Mouse (Mus musculus): ENCODE data around the gene Ptprj.

The Ptprj gene

DNA sequence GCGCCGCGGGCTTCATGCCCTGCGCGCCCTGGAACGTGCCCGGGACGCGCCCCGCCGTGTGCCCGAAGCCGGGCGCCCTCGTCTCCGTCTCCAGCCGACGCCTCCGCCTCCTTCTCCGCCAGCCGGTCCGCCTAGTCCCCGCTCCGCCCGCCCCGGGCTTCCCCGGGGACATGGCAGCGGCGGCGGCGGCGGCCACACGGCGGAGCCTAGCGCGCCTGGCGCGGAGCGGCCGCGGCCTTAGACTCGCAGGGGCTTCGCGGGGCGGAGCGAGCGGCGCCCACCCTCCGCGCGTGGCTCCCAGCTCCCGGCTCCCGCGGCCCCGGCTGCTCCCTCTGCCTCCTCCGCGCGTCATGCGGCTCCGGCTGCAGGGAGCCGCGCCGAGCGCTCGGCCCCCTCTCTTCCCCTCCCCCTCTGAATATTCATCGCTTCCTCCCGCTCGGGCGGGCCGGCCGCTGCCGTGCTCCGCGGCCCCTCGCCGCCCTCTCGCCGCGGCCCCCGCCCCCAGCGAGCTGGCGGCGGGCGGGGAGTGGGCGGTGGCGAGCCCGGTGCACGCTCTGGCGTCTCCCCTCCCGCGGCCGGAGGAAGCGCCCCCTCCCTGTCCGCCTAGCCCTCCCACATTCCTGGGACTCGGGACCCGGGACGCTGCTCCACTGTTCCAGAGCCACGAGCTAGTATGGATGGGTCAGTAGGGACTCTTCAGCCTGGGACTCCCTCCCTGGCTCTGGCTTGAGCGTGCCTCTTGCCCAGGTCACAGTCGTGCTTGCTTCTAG is at the start of gene Ptprj:
Ptprj (minus strand) TSS at position 412 of the 770 bp plus-strand sequence.
- under 1% methylated on average over 92 of the region's 100 CpGs for WGBS

DNA sequence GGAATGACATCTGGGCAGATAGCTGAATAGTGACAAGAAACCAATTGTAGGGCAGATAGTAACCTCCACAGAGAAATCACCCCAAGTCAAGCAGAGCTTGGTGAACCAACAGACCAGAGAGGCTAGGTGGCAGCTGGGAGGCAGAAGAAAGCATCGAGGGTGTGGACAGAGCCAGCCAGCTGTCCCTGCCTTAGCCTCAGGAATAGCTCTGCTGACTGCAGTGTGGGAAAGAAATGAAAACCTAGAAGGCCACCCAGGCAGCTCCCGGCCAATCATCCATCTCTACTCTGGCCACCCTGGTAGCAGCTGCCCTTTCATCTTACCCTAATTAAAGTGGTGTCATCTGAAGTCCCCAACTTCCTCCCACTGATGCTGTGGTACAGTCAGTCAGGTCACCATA is 49.1 kb upstream of the Ptprj start:
- 73% methylated on average over 2 of the region's 2 CpGs for WGBS

DNA sequence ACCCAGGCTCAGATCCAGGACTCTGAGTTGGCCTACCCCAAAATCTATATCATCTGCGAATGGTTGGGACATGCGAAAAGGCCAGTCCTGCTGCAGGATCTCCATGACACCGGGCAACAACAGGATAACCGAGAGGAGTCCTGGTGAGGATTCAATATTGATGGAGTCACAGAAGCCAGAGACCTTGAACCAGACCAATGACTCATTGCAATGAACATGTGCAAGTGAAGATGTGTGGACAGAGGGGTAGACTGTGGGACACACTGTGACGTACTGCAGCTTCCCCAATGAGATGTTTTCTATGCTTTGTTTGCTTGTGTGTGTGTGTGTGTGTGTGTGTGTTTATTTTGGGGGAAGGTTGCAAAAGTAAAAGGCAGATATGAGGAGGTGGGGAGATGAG is 47.8 kb upstream of the Ptprj start:
- 95% methylated on average over 5 of the region's 5 CpGs for WGBS

- 7% methylated on average over 6 of the region's 6 CpGs for WGBS
These were observed 44.5 kb upstream of the Ptprj start for GRCm38 (mm10) chr2:90624920-90625319.

DNA sequence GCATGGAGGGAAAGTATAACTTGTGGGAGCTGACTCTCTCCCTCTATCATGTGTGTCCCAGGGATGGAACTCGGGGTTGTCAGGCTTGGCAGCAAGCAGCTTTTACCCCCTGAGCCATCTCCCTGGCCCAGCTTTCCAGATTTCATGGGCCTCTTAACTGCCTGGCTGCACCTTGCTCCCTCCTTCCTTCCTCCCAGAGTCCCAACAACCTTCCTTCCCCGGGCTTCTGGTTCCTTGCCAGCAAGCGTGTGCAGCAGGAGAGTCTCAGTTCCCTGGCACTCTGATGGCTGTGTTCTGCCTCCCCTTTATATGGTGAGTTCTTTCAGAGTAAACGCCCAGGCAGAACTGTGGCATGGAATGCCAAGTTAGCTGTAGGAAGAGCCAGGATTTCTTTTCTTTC is 43.9 kb upstream of the Ptprj start:
- 19% methylated on average over 4 of the region's 4 CpGs for WGBS

DNA sequence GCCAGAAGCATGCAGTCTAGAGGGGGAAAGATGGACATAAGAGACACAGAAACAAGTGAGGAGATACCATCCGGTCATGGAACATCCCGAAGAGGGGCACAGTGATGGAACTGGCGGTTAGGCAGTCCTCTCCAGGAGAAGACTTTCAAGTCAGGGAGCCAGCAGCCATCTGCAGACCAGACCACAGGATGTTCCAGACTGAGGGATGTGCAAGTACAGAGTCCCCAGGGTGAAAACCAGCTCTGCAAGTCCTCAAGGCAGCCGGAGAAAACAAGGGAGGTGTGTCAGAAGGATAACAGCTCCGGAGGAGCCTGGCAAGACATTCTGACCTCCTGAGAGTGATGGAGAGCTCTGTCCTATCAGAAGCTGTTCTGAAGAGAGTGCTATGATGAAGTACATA is 40.4 kb upstream of the Ptprj start:
- WGBS, result 87% methylated on average over 5 of the region's 5 CpGs

DNA sequence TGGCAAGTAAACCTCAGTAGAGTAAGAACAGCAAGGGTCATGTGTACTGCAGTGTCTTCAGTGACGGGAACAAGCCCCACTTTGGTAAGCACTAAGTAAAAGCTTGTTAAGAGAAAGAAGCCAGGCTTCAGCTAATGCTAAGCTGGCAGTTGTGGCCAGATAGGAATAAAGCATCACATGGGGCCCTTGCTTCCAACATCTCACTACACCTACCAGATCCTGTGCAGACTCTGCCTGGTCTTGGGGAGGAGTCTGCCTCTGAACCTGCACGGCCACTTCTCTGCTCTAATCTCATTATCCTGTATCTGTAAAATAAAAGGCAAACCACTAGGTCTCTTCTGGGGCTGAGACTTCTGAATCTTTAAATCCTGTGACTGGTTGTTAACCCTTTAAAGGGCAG is 39.2 kb upstream of the Ptprj start:
- WGBS, result 75% methylated on average over 2 of the region's 2 CpGs

GRCm38 (mm10) chr2:90614651-90615171 is 34.3 kb upstream of the Ptprj start:
- 44% methylated on average over 14 of the region's 14 CpGs for WGBS

GRCm38 (mm10) chr2:90613591-90613990 is 33.1 kb upstream of the Ptprj start:
- 63% methylated on average over 3 of the region's 3 CpGs for whole genome bisulfite sequencing

- WGBS, result 74% methylated on average over 2 of the region's 2 CpGs
These were observed 32.6 kb upstream of the Ptprj start for GRCm38 (mm10) chr2:90613006-90613405.

GRCm38 (mm10) chr2:90611959-90612571 is 31.6 kb upstream of the Ptprj start:
- WGBS, result 80% methylated on average over 10 of the region's 10 CpGs

DNA sequence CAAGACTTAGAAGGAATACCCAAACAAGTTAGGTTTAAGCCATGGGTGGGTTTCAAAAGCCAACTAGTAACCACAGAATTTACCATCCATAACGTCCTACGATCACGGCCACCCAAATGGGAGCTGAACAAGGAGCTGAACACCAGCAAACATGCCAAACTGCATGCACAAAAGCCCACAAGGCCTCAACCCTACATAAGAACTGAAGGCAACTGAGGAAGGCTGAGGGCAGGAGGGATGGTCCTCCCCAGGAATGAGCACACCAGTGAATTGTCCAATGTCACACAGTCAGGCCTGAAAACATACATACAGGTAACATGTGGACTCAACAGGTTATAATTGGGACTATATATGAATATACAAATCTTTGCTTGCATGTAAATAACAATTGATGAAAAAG is 20.6 kb upstream of the Ptprj start:
- 97% methylated on average over 3 of the region's 3 CpGs for WGBS

DNA sequence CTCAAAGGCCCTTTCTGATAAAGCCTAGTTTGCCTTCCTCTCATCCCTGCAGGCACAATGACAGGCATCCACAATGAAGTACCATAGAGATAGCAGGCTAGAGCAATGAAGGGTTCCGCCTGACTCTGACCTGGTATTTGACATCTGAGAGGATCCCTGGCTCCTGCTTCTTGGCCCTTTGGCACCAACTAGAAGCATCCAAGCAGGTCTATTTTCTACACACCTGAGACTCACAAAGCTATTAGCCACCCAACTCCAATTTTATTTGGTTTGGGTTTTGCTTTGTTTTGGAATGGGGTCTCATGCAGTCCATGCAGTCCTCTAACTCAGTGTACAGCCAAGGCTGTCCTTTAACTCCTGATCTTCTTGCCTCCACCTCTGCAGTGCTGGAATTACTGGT is 7.7 kb upstream of the Ptprj start:
- 100% methylated on average over 1 of the region's 1 CpGs for WGBS

GRCm38 (mm10) chr2:90584506-90584905 is 4.1 kb upstream of the Ptprj start:
- WGBS, result 71% methylated on average over 4 of the region's 4 CpGs

- 48% methylated on average over 5 of the region's 5 CpGs for WGBS
These were observed 3.2 kb upstream of the Ptprj start for GRCm38 (mm10) chr2:90583628-90584131.

GRCm38 (mm10) chr2:90582814-90583213 is 2.4 kb upstream of the Ptprj start:
- 60% methylated on average over 2 of the region's 2 CpGs for WGBS

GRCm38 (mm10) chr2:90582311-90582710 is 1.9 kb upstream of the Ptprj start:
- 85% methylated on average over 4 of the region's 4 CpGs for WGBS

DNA sequence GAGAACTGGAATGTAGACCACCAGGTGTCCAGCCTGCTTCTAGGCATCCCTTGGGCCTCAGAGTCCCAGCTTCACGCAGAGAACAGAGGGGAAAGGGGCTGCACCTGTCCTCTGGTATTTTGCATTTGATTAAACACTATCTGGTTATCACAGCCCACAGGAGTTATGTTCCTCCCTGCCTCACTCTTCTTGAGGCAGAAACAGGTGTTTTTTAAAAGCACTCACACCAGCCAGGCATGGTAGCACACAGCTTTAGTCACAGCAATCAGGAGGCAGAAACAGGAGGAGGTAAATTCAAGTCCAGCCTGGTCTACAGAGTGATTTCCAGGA is 1.3 kb upstream of the Ptprj start:
- WGBS, result 94% methylated on average over 1 of the region's 1 CpGs

GRCm38 (mm10) chr2:90581006-90581795 is 754 bp upstream of the Ptprj start:
- WGBS, result 26% methylated on average over 11 of the region's 11 CpGs

GRCm38 (mm10) chr2:90579728-90580235 is 665 bp downstream of the Ptprj start:
- WGBS, result under 1% methylated on average over 44 of the region's 44 CpGs

DNA sequence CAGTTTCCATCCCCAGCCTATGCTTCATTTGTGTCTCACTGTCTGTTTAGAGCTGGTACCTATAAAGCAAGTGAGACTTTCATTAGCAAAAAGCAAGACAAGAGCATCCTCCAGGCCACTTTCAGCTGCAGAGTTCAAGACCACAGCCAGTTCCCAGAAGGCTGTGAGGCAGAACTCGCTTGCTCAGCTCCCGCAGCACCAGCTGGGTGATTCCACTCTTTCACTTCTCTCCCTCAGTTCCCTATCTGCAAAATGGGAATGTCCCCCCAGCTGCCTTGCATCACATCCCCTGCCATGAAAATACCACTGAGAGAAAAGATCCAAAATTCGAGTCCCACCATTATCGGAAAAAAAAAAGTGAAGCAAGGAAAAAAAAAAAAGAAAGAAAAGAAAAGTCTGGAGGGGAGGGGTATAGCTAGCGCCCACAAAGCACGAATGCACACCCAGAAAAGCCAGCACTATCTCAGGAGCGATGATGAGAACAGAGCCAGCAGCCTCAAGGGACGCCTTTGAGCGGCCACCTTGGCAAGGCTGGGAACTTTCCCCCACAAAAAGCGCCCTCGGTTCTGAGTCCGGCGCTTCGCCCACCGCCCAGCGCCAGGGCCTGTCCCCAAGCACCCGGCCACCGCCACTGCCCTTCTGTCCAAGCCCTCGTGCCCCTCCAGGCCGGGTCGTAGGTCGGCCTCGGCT is 1.3 kb downstream of the Ptprj start:
- 3% methylated on average over 23 of the region's 23 CpGs for WGBS
